Mouse (Mus musculus) embryonic stem cell, embryonic (primary cell): ENCODE measurements around the gene Dscam.

Source experiments
- CTCF ChIA-PET, 4 experiments: fragments of 300-600 bp in 2 of 4; fragments of 350-600 bp in 2 of 4; sonication (Branson Sonifier 250); formaldehyde crosslinking; loops; one replicate each; lab custom pipeline; 2022; ENCODE audit warnings: inconsistent platforms in 2 of 4; lab: Charles Lee
- POLR2A ChIA-PET, 4 experiments: fragments of 300-600 bp in 2 of 4; fragments of 350-600 bp in 2 of 4; sonication (Branson Sonifier 250); formaldehyde crosslinking; loops; one replicate each; lab custom pipeline; 2022; ENCODE audit warnings: antibody characterized with exemption in 4 of 4, inconsistent platforms in 1 of 4; lab: Charles Lee

The Dscam gene

GRCm38 (mm10) chr16:97035271-97035670, 135.3 kb downstream of the Dscam start:
- ChIA-PET CTCF (no interaction called here), POLR2A (no interaction called here)

GRCm38 (mm10) chr16:97033540-97034058, 137.0 kb downstream of the Dscam start:
- ChIA-PET POLR2A (no interaction called here), CTCF (no interaction called here)

GRCm38 (mm10) chr16:97027701-97028100, 142.9 kb downstream of the Dscam start:
- CTCF ChIA-PET: no interaction called here
- POLR2A ChIA-PET: no interaction called here

- ChIA-PET POLR2A (no interaction called here), CTCF (interaction anchor here in 1 of 4 experiments (0.5 kb wide), 1 partner anchor 266 kb away, joined by 4 read pairs; no protein-coding TSS in a partner anchor)
Measured at GRCm38 (mm10) chr16:97026803-97027202, 143.7 kb downstream of the Dscam start.

- POLR2A ChIA-PET: interaction anchor here in 1 of 4 experiments (0.7 kb wide), 1 partner anchor 635 kb away, joined by 3 read pairs; no protein-coding TSS in a partner anchor
- CTCF ChIA-PET: interaction anchor here in 1 of 4 experiments (0.7 kb wide), 1 partner anchor 9 kb away, joined by 3 read pairs; no protein-coding TSS in a partner anchor
Measured at GRCm38 (mm10) chr16:97024406-97024805, 146.1 kb downstream of the Dscam start.

GRCm38 (mm10) chr16:97021496-97021895, 149.1 kb downstream of the Dscam start:
- POLR2A ChIA-PET: no interaction called here
- CTCF ChIA-PET: no interaction called here

GRCm38 (mm10) chr16:97018304-97018703, 152.2 kb downstream of the Dscam start:
- CTCF ChIA-PET: interaction anchor here in 1 of 4 experiments (0.6 kb wide), 1 partner anchor 550 kb away, joined by 17 read pairs; no protein-coding TSS in a partner anchor
- POLR2A ChIA-PET: interaction anchor here in 1 of 4 experiments (0.6 kb wide), 1 partner anchor 615 kb away, joined by 5 read pairs; no protein-coding TSS in a partner anchor

GRCm38 (mm10) chr16:97017171-97017738, 153.3 kb downstream of the Dscam start:
- POLR2A ChIA-PET: no interaction called here
- CTCF ChIA-PET: interaction anchor here in 1 of 4 experiments (0.7 kb wide), 1 partner anchor 834 kb away, joined by 7 read pairs; the partner anchor contains the start of gene Prdm15

GRCm38 (mm10) chr16:97016244-97016850, 154.2 kb downstream of the Dscam start:
- ChIA-PET POLR2A (no interaction called here), CTCF (interaction anchor here in 2 of 4 experiments (0.6 to 0.7 kb wide), 2 partner anchors 158 to 835 kb away, joined by 3 to 7 read pairs; partner anchors contain the start of gene Prdm15 (in 1 of the 2))

GRCm38 (mm10) chr16:97014343-97014742, 156.2 kb downstream of the Dscam start:
- ChIA-PET POLR2A (no interaction called here), CTCF (no interaction called here)

- POLR2A ChIA-PET: interaction anchor here in 1 of 4 experiments (0.6 kb wide), 1 partner anchor 927 kb away, joined by 3 read pairs; no protein-coding TSS in a partner anchor
- CTCF ChIA-PET: interaction anchor here in 1 of 4 experiments (0.6 kb wide), 1 partner anchor 434 kb away, joined by 5 read pairs; no protein-coding TSS in a partner anchor
Measured at GRCm38 (mm10) chr16:97009116-97010055, 161.2 kb downstream of the Dscam start.

- ChIA-PET CTCF (interaction anchor here in 1 of 4 experiments (1.4 kb wide), 1 partner anchor 285 kb away, joined by 3 read pairs; no protein-coding TSS in a partner anchor), POLR2A (interaction anchor here in 1 of 4 experiments (1.0 kb wide), 1 partner anchor 35 kb away, joined by 4 read pairs; no protein-coding TSS in a partner anchor)
Measured at GRCm38 (mm10) chr16:97007892-97008527, 162.5 kb downstream of the Dscam start.

GRCm38 (mm10) chr16:97006854-97007182, 163.7 kb downstream of the Dscam start:
- ChIA-PET POLR2A (interaction anchor here in 1 of 4 experiments (1.0 kb wide), 1 partner anchor 36 kb away, joined by 4 read pairs; no protein-coding TSS in a partner anchor), CTCF (interaction anchor here in 1 of 4 experiments (1.4 kb wide), 1 partner anchor 286 kb away, joined by 3 read pairs; no protein-coding TSS in a partner anchor)

GRCm38 (mm10) chr16:97006041-97006853, 164.3 kb downstream of the Dscam start:
- ChIA-PET POLR2A (no interaction called here), CTCF (interaction anchor here in 1 of 4 experiments (1.4 kb wide), 1 partner anchor 287 kb away, joined by 3 read pairs; no protein-coding TSS in a partner anchor)

GRCm38 (mm10) chr16:97003965-97004364, 166.6 kb downstream of the Dscam start:
- ChIA-PET CTCF (no interaction called here), POLR2A (no interaction called here)

GRCm38 (mm10) chr16:97002837-97003236, 167.7 kb downstream of the Dscam start:
- POLR2A ChIA-PET: interaction anchor here in 1 of 4 experiments (0.7 kb wide), 1 partner anchor 362 kb away, joined by 4 read pairs; no protein-coding TSS in a partner anchor
- CTCF ChIA-PET: no interaction called here

- ChIA-PET POLR2A (no interaction called here), CTCF (no interaction called here)
Measured at GRCm38 (mm10) chr16:97002189-97002588, 168.4 kb downstream of the Dscam start.
